Mouse (Mus musculus): ENCODE data around the gene Usp30. TPM values are rescaled to one million over a fixed set of nuclear protein-coding genes. Genes with fewer than 3 reads are reported as not detected.

The Usp30 gene
- total RNA-seq, 2 experiments from 2014 or later, result 35.5 to 40.0 TPM

DNA sequence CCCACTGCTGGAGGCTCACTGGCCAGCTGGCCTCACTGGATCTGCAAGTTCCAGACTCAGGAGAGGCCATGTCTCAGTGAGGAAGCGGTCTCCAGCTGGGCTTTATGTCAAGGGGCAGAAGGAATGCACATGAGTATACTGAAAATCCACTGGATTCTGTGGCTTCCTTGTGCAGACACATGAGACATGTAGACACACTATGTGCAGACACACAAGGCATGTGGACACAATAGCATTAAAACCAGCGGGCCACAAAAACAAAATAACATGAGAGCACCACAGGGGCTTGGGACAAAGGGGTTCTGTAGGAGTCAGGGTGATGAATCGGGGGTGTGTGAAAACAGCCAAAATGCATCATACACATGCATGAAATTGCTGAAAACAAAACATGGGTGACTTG is 60.7 kb downstream of the Usp30 start:
- no peak for DNase-seq (ENCODE audit: extremely low spot score in 1 of 2, low spot score in 1 of 2)

DNA sequence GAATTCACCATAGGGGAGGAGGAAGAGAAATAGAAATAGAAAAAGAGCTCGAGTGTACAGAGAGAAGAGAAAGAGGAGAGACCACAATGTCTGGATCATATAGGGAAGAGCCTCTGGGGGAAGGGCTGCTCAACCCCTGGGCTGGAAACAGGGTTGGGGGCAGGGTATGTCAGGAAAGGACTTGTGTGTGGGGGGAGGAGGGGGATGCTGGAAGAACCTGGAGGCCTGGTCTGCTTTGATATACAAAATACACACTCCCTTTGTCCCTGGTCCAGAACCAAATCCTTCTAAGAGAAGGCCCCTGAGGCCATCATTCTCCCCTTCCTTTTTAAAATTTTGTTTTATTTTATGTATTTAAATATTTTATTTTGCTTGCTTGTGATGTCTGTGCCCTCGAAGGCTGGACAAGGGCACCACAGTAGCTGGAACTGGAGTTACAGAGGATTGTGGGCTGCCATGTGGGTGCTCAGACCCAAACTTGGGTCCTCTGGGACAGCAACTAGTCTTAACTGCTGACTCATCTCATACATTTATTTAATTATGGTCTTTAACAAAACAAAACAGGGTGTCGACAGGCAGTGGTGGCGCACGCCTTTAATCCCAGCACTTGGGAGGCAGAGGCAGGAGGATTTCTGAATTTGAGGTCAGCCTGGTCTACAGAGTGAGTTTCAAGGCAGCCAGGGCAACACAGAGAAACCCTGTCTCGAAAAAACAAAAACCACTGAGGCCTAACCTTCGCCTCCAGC is 61.4 kb downstream of the Usp30 start:
- DNase-seq (ENCODE audit: extremely low spot score in 1 of 2, low spot score in 1 of 2), result no peak

DNA sequence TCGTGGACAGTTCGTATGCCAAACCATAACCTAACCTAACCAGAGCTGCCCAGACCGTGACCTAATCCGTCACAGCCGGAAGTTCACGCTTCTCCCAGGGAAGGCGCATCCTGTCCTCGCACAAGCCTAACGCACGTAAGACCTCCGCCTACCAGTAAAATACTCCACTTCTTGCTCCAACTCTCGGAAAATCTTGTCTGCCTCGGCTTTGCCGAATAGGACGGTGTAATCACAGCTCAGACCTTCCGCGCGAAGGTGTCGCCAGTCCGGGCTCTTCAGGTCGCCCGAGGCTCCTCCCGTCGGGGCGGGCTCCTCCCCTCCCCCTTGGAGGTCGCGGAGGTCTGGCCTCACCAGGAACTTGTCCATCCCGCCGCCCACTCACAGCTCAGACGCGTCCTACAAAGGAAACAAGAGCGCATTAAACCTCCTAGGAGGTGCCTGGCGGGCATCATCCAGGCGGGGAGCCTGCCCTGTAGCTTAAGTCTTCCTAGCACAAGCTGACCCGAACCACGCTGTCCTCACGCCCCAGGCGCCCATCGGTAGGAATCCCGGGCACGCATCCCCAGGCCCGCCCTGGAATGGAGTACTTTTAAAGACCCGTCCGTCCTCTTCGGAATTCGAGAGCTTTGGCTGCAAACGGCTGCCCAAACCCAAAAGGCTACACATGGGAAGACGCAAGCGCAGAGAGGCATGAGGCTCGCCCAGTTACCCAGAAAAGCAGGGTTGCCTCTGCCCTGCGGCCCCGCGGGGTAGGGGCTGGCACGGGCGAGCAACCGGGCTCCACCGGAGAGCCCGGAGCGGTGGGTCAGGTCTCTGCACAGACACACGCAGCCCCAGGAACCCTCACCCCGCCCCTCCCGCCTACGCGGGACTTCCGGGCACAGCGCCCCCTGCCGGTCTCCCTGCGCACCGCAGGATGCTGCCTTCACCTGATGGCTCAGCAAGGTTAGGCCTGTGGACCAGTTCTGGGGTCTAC is 62.4 kb downstream of the Usp30 start, which contains the start of gene Alkbh2:
Gene Alkbh2, minus strand, starts transcription at position 845 of the 976 bp plus-strand sequence.
- peak; percentile 76 to 78 for DNase-seq (ENCODE audit: extremely low spot score in 1 of 2, low spot score in 1 of 2)

DNA sequence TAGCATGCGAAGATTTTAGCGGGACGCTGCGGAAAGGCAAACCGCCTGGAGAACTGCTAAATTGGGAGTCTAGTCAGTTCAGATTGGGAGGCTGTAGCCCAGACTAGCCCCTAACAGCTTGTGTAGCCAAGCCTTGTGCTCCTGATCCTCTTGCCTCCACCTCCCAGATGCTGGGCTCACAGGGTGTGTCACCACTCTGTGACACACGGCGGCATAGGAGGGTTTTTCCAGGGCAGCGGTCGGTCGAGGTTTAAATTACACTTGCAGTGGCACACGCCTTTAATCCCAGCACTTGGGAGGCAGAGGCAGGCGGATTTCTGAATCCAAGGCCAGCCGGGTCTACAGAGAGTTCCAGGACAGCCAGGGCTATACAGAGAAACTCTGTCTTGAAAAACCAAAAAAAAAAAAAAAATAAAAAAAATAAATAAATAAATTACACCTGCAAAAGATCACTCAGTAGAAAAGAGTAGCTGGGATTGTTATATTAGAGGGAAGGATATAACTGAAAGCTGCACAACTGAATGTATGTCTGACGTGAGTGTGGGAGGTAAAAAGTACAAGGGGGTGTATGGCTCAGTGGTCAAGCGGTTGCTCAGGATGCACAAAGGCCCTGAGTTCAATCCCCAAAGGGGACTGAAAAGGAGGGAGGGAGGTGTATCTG is 64.4 kb downstream of the Usp30 start:
- DNase-seq (ENCODE audit: extremely low spot score in 1 of 2, low spot score in 1 of 2), result no peak

DNA sequence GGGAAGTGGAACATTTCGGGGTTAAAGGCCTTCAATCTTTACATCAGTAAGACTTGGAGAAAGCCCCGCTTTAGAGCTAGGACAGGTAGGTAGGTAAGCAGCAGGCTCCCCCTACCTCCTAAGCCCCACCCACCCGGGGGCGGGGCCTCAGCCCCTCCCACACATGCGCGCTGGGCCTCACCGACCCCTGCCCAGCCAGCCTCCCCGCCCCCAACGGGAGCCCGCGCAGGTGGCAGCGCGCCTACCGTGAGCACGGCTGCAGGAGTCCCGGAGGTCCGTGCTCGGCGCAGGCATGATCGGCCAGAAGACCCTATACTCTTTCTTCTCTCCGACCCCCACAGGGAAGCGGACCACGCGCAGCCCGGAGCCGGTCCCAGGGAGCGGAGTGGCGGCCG is 64.9 kb downstream of the Usp30 start, which contains the start of gene Ung:
Gene Ung, plus strand, starts transcription at position 176 of the 395 bp plus-strand sequence.
- DNase-seq (ENCODE audit: extremely low spot score in 1 of 2, low spot score in 1 of 2), result no peak

DNA sequence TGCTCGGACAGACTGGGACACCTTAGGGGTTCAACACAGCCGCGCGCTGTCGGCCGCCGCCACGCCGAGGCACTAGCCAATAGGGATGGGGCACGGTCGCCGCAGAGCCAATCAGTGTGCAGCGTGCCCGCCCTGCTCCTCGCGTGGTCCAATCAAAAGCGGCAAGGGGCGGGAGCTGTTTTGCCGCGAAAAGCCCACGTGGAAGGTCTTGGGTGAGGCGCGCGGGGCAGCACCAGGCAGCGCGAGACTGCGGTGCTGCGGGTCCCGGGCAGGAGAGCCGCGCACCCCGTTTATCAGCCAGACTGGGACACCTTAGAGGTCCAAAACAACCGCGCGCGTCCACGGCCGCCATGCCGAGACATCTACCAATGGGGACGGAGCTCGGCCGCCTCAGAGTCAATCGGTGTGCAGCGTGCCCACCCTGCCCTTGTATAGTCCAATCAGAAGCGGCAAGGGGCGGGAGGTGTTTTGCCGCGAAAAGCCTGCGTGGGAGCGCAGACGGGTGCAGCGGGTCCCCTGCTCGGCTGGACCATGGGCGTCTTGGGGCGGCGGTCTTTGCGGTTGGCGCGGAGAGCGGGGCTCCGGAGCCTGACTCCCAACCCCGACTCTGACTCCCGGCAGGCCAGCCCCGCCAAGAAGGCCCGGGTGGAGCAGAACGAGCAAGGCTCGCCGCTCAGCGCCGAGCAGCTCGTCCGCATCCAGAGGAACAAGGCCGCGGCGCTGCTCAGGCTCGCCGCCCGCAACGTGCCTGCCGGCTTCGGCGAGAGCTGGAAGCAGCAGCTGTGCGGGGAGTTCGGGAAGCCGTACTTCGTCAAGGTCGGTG is 65.6 kb downstream of the Usp30 start:
- DNase-seq (ENCODE audit: extremely low spot score in 1 of 2, low spot score in 1 of 2), result peak; percentile 94 to 95

DNA sequence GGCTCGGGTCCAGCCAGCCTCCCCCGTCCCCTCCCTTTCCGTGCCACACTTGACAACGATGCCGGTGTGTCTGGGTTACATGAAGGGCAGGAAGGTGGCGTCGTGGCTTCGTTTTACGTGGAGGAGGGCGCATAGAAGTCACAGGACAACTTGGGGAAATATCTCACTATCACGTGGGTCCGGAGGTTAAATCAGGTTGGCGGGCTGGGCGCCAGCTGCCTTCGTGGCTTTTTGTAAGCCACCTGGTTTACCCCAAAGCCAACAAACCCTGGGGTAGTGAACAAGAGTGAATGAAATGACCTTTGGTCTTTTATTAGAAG is 66.2 kb downstream of the Usp30 start:
- DNase-seq (ENCODE audit: extremely low spot score in 1 of 2, low spot score in 1 of 2), result no peak

DNA sequence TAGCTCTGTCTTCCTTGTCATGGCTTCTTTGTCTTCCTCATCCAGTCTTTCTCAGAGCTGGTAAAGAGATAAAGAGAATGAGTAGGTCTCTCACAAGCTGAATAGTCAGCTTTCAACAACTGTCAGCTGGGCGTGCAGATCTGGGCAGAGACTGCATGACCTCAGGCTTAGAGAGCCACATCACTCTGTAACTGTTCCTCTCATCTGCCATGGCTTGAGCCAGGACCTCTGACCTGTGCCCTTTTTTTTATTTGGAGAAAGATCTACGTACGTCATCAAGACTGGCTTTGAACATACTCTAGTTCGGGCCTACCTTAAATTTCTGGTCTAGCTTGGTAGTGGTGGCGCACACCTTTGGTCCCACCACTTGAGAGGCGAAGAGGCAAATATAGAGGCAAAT is 67.6 kb downstream of the Usp30 start:
- DNase-seq (ENCODE audit: extremely low spot score in 1 of 2, low spot score in 1 of 2), result no peak

DNA sequence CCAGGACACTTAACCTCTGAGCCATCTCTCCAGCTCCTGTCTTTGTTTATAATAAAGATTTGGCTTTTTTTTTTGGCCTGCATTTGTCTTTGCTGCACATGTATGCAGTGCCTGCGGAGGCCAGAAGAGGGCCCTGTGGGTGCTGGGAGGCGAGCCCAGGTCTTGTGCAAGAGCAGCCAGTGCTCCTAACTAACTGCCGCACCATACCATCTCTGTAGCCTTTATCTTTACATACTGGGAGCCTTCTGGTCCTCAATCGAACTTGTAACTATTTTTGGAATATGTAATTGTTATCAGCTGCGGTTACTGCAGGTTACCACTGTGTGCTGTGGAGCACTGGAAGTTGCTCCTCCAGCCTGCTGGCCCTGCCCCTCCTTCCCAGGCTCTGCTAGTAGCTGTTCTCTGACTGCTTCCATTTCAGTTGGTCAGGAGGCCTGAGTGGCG is 68.9 kb downstream of the Usp30 start:
- peak in 1 of 2 experiments; percentile 59 for DNase-seq (ENCODE audit: extremely low spot score in 1 of 2, low spot score in 1 of 2)

DNA sequence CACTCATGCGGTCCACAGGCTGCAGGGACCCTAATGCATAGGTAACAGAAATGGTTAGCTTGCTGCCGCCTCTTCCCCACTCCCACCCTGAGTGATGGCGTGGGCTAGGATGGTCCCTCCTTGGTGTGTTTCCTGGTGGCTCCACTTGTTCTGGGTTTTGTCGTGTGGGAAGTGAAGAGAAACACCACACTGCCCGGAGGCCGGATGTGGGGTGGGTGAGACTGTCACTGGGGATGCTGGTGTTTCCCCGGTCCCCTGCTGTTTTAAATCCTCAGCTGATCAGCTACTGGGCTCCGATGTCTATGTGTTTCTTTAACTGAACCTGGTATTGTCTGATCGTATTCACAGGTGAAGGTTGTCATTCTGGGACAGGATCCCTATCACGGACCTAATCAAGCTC is 70.3 kb downstream of the Usp30 start:
- no peak for DNase-seq (ENCODE audit: extremely low spot score in 1 of 2, low spot score in 1 of 2)

DNA sequence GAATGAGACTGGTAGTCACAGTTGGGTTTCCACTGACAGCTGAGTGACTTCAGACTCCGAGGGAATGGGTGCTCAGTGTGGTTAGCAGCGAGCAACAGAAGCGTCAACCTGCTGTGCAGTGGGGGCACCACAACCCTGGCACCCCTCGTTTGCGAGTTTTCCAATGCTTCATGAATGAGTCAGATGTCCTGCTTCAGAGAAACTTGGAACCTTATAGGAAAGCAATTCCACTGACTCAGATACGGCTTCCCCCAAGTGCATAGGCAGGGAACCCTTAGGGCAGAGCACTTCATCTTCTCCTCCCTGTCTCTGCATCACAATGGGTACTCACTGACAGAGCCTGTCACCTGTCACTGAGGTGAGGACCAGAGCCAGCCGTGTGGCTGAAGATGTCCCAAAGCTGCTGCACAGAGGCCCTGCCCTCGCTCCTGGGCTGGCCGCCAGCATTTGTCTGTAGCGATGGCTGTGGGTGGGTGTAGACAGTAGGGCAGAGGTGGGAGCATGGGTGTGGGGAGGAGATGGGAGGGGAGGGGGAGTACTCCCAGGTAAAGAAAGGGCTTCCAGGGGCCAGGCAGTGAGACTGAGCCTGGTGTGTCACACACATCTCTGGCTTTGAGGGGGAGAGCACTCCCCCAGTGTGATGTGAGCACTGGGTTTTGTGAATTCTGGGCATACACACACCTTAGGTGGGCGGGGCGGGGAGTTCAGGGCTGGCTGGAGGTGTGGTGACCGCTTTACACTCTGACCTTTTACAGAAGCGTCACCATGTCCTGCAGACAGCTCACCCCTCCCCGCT is 72.4 kb downstream of the Usp30 start:
- no peak for DNase-seq (ENCODE audit: extremely low spot score in 1 of 2, low spot score in 1 of 2)

DNA sequence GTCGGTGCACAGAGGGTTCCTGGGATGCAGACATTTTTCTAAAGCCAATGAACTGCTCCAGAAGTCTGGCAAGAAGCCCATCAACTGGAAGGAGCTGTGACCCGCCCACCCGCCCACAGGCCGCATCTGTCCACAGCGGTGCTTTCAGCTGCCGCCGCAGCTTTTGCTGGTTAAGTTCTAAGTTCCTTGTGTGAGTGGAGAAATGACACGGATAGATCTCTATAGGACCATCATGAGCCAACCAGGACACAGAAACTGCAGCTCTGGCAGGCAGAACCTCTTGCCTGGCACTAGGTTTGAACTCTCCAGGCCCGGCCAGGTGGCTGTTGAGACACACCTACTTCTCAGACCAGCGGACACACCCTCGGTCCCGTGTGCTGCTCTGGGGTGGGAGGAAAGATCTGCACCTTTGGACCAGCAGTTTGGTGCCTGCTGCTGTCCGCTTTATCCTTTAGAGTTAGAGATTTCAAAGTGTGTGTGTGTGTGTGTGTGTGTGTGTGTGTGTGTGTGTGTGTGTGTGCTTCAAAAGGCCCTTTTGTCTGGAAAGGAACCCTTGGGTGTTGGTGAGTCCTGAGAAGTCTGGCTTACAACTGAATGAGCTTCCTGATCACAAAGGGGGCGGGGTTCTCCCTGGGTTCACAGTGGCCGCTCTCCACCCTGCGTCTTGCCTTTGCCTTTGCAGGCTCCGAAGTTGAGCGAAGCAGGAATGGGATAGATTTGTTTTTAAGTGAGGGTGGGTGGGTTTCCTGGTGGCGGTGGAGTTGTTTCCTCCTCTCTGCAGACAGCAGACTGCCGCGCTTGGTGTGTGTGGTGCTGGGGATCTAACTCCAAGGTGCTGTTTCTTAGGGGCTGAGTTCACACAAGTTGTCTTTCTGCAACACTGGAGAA is 73.3 kb downstream of the Usp30 start:
- DNase-seq (ENCODE audit: extremely low spot score in 1 of 2, low spot score in 1 of 2), result no peak

DNA sequence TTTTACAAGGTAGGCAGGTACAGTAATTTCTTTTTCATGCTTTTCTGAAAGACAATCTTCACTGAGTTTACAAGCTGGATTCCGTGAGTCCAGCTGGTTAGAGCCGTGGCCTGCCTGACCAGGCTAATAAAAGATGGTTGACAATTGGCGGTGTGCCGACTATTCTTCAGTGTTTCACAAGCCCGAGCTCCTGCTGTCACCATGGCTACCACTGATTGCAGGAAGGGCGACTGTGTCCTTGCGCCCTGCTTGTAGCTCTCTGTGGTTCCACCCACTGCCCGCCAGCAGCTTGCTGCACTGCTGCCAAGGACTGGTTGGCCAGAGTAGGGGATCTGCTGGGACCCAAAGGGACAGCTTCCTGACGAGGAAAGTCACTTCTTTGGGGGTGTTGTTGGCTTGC is 73.9 kb downstream of the Usp30 start:
- DNase-seq (ENCODE audit: extremely low spot score in 1 of 2, low spot score in 1 of 2), result peak in 1 of 2 experiments; percentile 63

DNA sequence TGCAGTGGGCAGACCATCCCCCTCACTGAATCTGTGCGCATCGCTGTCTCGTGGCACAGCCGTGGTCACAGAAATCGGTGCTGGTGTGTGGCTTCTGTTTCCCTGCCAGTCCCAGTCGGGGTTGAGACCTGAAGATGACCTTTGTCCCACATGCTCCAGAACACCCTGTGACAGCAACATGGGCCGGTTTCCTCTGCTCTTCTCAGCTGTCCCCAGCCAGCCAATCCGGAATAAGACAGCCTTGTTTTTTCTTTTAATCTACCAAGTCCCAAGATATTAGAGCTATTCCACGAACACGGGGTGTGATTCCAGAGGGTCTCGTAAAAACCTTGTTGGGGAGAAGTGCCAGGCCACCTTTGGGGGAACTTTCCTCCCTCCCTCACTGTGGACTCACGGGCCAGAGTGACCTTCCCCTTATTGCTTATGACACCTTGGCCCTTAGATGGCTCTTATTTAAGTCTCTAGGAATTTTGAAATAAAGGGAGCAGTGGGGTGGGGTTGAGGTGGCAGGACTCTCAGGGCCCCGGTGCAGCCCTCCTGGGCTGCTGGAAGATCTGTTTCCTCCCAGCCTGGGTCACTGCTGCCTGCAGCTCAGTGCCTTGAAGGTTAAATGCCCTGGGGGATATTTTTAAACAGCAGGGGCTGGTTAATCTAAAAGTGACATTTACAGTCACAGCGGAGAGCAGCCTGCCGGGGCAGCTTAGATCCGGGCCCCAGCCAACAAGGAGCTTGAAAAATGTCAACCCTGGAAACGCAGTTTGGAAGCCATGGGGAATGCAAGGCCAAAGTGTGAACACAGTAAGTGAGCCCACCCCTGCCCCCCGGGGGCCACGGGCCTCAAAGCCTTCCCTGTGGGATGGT is 81.0 kb downstream of the Usp30 start, which contains the start of gene Acacb:
Gene Acacb, plus strand, starts transcription at position 508 of the 861 bp plus-strand sequence.
- no peak for DNase-seq (ENCODE audit: extremely low spot score in 1 of 2, low spot score in 1 of 2)

DNA sequence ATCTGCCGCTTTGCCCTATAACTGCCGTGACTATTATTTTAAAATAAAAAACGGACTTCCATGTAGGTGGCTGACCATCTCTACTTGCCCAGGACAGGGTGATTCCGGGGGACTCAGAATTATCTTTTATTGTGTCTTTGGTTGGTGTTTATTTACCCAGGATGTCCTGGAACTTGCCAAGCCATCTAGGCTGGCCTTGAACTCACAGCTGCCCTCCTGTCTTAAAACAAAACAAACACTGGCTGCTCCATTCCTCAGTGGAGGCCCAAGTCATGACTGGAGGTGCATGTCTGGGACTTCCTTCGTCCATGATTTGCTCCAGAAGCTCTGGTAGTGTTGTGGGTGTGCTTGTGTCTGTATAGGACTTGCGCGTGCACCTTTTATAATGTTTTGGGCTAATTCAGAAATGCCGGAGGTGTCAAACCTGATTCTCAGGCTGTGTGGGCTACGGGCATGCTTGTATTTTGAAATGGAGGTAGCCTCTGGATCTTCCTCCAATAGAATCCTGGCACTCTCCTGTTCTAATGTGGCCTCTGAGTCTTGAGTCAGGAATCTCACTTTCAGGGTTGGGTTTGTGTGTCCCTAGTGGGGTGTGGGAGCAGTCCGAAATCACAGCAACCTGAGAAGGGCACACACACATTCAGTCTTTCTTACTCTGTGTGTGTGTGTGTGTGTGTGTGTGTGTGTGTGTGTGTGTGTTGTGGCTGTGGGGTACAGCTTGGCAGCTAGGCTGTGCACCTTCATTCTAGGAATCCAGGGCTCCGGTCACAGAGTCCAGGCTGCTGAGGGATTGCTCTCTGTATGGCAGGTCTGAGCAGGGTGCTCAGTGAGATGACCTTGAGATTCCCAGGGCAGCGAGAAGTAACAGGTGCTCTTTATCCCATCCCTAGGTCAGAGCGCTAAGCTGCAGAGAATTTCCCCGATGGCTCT is 82.0 kb downstream of the Usp30 start:
- DNase-seq (ENCODE audit: extremely low spot score in 1 of 2, low spot score in 1 of 2), result no peak

Data from layer of hippocampus, postnatal 25 days (tissue).